Mouse (Mus musculus): ENCODE results near the gene Sephs1.

DNA sequence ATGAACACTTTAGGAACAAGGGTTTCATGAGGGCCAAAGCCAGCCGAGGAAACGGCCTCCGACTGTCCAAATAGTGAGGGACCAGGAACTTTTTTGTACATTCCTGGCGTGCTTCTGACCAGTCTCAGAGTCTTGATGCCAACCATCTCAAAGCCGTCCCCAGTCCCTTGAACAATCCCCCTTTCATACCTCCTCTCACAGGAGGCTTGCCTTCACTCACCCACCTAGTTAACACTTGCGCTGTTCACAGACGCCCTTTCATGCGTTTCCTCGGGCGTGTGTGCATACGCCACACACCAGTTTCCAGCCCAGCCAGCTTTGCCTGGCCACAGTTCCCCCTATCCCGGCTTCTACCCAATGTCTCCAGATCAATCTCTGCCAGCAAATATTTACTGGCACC, 76.7 kb downstream of the Sephs1 start:
- no peak for TF ChIP-seq CTCF (IDR thresholded peaks at IDR 0.05; ENCODE audit: low read depth)
- TF ChIP-seq EP300 (IDR thresholded peaks at IDR 0.05; ENCODE audit: low read depth) = no peak
